Mouse (Mus musculus) CD4-positive helper T cell, adult 2 months (primary cell): ENCODE results near the gene Fbxo44.
A peak's percentile ranks its signal among the peaks of the same experiment; 100 is the strongest.
"Not testable (repeated sequence)": the region's sequence is repeated elsewhere in the genome, so short reads cannot be mapped to it uniquely, and the experiment has no call there.

Experiments
- DNase-seq: peaks from one replicate; pipeline ENCODE4 v3.0.0-alpha.2; 2012; ENCODE audit warnings: low read depth, missing footprints, low spot score

Fbxo44 gene

GRCm38 (mm10) chr4:148160436-148161390, at the start of gene Fbxo44, which contains the start of gene Fbxo2:
Gene Fbxo44, minus strand, starts transcription at chr4:148160482.
Gene Fbxo2, plus strand, starts transcription at chr4:148160621.
- peak; percentile 55 for DNase-seq

DNA sequence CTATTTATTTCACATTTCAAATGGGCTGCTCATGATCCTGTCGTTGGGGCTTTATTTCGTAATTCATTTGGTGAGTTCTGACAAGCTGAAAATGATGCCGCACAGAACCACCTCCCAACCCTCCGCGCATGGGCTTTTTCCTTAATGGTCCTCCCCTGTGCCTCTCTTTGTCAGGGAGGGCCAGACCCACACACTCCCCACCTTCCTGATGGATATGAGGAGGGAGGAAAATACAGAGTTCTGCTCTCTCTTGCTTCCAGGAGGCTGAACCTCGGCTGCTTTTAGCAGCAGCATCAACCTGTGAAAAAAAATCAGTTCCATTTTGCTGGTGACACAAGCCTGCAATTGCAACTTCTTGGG, 44.6 kb upstream of the Fbxo44 start:
- no peak for DNase-seq

DNA sequence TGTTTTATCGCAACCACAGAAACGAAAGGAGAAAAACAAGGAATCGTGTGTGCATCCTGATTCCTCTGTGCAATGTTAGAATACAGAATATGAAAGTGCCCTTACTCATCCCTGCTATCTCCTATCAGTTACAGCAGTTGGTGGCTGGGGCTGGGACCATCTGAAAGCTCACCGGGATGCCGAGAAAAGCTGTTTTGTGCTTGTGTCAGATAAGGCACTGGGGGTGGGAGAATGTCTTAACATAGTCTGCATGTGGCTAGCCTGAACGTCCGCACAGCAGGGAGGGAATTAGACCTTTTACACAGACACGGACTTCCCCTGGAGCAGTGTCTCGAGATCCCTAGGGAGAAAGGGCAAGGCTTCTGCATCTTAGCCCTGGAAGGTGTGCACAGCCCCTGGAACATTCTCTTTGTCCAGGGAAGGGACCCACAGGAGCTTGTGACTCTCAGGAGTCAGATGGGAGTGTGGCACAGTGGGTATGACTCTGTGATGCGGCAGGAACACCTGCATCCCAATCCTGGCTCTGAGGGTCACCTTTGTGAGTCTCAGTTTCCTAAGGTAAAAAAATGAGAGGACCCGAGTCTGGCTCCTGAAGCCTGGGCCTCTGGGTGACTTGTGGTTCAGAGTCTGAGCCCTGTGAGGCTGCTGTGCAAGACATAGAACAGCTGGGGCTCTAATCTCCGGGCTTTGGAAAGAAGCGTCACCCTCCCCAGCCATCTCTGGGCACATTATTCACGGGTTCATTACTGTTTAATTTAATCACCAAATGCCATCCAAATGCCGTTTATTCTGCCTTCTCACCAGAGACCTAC, 44.0 kb upstream of the Fbxo44 start:
- no peak for DNase-seq

DNA sequence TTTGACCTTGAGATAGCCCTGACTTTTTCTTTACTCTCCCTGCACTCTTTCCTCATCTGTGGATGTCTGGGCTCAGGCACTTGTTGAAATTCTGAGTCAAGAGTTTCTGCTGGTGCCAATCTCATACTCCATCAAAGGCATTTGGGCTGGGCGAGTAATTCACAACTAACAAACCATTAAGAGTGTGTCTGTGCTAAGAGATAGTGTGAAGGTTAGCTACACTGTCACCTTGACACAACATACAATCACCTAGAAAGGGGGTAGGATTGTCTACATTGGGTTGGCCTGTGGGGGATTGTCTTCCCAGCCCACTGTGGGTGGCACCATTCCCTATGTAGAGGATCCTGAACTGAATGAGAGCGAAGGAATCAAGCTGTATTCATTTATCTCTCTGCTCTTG, 43.3 kb upstream of the Fbxo44 start:
- no peak for DNase-seq

GRCm38 (mm10) chr4:148198721-148199120, 38.4 kb upstream of the Fbxo44 start:
- DNase-seq: no peak

DNA sequence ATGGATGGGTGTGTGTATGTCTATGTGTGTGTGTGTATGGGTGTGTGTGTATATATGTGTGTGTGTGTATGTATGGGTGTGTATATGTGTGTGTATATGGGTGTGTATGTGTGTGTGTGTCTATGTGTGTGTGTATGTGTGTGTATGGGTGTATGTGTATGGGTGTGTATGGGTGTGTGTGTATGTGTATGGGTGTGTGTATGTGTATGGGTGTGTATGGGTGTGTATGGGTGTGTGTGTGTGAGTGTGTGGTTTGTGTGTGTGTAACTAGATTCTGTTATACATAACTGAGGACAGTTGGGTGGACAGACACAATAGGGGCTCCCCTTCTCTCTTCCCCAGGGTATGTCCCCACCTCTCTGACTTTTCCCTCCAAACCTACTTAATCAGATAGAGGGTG, 34.1 kb upstream of the Fbxo44 start:
- DNase-seq: no peak

DNA sequence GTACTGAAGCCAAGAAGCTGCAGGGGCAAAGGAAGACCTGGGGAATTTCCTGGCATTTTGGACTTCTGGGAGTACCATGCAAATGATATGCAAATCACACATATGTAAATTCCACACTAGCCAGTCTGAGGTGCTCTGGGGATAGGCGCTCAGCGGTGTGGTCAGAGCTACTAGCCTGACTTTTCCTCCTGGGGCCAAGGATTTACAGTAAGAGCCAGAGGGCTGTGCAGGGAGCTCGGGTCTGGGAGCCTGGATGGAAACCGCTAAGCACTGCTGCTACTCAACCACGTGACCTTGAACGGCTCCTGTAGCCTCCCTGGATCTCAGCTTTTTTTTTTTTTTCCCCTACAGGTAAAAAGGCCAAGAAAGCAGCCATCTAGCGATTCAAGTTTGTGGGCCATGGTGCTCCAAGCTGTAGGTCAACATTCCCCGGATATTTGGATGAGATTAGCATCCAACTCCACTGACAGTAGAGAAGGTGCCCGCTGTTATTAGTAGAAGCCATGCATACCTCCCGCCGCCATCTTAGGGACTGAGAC, 32.5 kb upstream of the Fbxo44 start:
- no peak for DNase-seq

GRCm38 (mm10) chr4:148188767-148189166, 28.5 kb upstream of the Fbxo44 start:
- not testable (repeated sequence) for DNase-seq

DNA sequence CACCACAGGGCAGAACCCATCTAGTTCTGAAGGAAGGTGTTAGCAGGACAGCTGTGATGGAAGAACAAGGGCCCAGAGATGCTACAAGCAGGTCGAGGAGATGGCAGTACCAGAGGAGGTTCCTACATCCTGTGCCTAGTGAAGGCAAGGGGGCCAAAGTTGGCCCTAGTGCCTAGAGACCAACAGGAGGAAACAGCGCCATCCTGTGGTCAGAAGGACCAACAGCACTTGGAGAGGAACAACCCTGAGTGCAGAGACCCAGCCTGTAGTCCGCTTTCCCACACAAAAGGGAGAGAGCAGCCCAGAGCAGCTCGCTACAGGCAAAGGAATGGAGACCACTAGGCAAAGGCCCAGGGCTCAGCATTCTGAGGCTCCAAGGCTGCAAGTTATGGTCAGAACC, 25.5 kb upstream of the Fbxo44 start:
- no peak for DNase-seq

GRCm38 (mm10) chr4:148184564-148184963, 24.3 kb upstream of the Fbxo44 start:
- no peak for DNase-seq

DNA sequence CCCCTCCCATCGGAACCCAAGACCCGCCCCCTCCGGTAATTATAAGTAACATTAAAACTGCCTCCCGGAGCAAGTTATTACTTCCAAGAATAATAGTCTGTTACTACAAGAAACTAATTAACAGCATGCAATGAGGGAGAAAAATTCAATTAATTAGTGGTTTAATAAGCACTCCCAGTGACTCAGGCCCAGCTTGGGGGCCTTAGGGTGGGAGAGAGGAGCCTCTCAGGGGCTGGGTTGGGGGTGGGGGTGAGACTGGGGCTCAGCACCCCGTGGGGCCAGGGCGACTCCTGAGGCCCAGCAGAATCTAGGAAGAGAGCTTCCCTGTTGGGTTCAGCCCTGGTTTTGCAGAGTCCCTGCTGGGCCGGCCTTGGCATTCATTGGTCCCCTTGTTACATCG, 22.1 kb upstream of the Fbxo44 start:
- no peak for DNase-seq

GRCm38 (mm10) chr4:148181483-148181882, 21.2 kb upstream of the Fbxo44 start:
- DNase-seq: no peak

GRCm38 (mm10) chr4:148177716-148178115, 17.4 kb upstream of the Fbxo44 start:
- no peak for DNase-seq

- not testable (repeated sequence) for DNase-seq
Measured at GRCm38 (mm10) chr4:148176603-148177002, 16.3 kb upstream of the Fbxo44 start.

DNA sequence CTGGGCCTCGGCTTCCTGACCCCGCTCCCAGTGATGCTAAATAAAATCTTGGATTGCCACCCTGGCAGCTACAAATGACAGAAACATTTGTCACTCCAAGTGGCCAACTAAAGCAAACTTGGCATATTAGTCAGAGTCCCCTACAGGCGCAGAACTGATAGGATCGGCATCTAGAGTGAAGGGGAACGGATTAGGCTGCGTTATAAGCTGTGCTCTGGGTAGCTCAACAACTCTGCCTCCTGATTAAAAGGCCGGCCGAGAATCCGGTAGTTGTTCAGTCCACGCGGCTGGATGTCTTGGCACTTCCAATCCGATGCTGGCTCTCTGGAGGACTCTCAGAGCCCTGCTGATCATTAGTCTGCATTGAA, 14.2 kb upstream of the Fbxo44 start:
- DNase-seq: no peak

- DNase-seq: no peak
Measured at GRCm38 (mm10) chr4:148173811-148174494, 13.7 kb upstream of the Fbxo44 start.

DNA sequence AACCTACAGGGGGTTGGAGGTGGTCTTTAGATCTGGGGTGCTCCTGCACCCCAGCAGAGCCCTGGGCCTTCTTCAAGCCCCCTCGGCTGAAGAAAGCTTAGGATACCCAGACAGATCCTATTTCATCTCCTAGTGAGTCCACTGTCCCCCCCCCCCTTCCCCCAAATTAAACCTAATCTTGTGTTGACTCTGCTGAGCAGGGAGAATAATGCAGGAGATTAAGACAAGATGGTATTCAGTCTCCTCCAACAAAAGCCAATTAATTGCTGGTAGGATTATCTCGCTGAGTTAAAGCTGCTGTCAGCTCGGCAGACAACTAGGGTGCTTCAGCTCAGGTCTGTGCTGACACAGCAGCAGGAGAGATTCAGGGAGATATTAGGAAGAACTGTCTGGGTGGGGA, 11.0 kb upstream of the Fbxo44 start:
- no peak for DNase-seq

- peak; percentile 61 for DNase-seq
Measured at GRCm38 (mm10) chr4:148170842-148171241, 10.6 kb upstream of the Fbxo44 start.

- no peak for DNase-seq
Measured at GRCm38 (mm10) chr4:148169586-148169985, 9.3 kb upstream of the Fbxo44 start.

DNA sequence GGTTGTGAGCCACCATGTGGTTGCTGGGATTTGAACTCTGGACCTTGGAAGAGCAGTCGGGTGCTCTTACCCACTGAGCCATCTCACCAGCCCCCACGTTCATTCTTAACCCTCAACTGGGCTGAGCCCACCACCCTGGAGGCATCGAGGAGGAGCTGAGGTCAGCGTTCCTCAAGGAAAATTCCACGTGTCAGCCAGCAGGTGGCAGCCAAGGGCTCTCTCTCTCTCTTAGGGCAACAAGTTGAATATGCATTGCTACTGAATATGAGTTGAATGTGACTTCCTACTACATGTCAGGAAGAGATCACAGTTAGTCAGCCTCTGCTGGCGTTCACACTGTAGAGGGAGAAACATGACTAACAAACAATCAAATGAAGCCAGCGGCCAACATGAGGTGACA, 8.0 kb upstream of the Fbxo44 start:
- peak; percentile 74 for DNase-seq

GRCm38 (mm10) chr4:148166986-148167385, 6.7 kb upstream of the Fbxo44 start:
- DNase-seq: peak; percentile 69

GRCm38 (mm10) chr4:148166431-148166830, 6.1 kb upstream of the Fbxo44 start:
- no peak for DNase-seq
